Mouse (Mus musculus): ENCODE data around the gene Tex38. TPM values are rescaled to one million over a fixed set of nuclear protein-coding genes. Genes with fewer than 3 reads are reported as not detected.
A peak's percentile ranks its signal among the peaks of the same experiment; 100 is the strongest.

Tex38 gene
- total RNA-seq, 2 experiments from 2014 or later = 0.75 TPM; not detected in 1

- H3K27ac ChIP-seq = no peak overlapping the region
- no peak for DNase-seq (ENCODE audit: extremely low spot score in 1 of 2, low spot score in 2 of 2)
- intact Hi-C loops (cut with DNase I) = no loop called here
- no peak overlapping the region for H3K4me3 ChIP-seq
- no peak for TF ChIP-seq CTCF (IDR thresholded peaks at IDR 0.05)
These were observed 16.2 kb downstream of the Tex38 start for GRCm38 (mm10) chr4:115764581-115764980.

GRCm38 (mm10) chr4:115761206-115761605, 19.6 kb downstream of the Tex38 start:
- H3K4me3 ChIP-seq = no peak overlapping the region
- no peak overlapping the region for H3K27ac ChIP-seq
- DNase-seq (ENCODE audit: extremely low spot score in 1 of 2, low spot score in 2 of 2) = no peak
- no peak for TF ChIP-seq CTCF (IDR thresholded peaks at IDR 0.05)
- intact Hi-C loops (cut with DNase I) = no loop called here

- Histone ChIP-seq H3K27ac (no peak overlapping the region), H3K4me3 (no peak overlapping the region)
- DNase-seq (ENCODE audit: extremely low spot score in 1 of 2, low spot score in 2 of 2) = no peak
- TF ChIP-seq CTCF (IDR thresholded peaks at IDR 0.05) = no peak; the same call in 1 of the 2 replicates
- intact Hi-C loops (cut with DNase I) = no loop called here
These were observed 26.0 kb downstream of the Tex38 start for GRCm38 (mm10) chr4:115754851-115755250.

- no peak for TF ChIP-seq CTCF (IDR thresholded peaks at IDR 0.05)
- DNase-seq (ENCODE audit: extremely low spot score in 1 of 2, low spot score in 2 of 2) = no peak
- peak overlapping the region; percentile 45; the same call in 1 of the 2 replicates for H3K27ac ChIP-seq
- no peak overlapping the region for H3K4me3 ChIP-seq
- intact Hi-C loops (cut with DNase I) = no loop called here
These were observed 26.7 kb downstream of the Tex38 start for GRCm38 (mm10) chr4:115754101-115754500.

GRCm38 (mm10) chr4:115749336-115749735, 31.5 kb downstream of the Tex38 start:
- no peak for TF ChIP-seq CTCF (IDR thresholded peaks at IDR 0.05)
- intact Hi-C loops (cut with DNase I) = no loop called here
- Histone ChIP-seq H3K27ac (no peak overlapping the region), H3K4me3 (no peak overlapping the region)
- DNase-seq (ENCODE audit: extremely low spot score in 1 of 2, low spot score in 2 of 2) = no peak

- Histone ChIP-seq H3K4me3 (no peak overlapping the region), H3K27ac (no peak overlapping the region)
- TF ChIP-seq CTCF (IDR thresholded peaks at IDR 0.05) = no peak
- DNase-seq (ENCODE audit: extremely low spot score in 1 of 2, low spot score in 2 of 2) = no peak
- intact Hi-C loops (cut with DNase I) = no loop called here
These were observed 32.6 kb downstream of the Tex38 start for GRCm38 (mm10) chr4:115748181-115748580.

GRCm38 (mm10) chr4:115743096-115743495, 37.7 kb downstream of the Tex38 start:
- Histone ChIP-seq H3K27ac (no peak overlapping the region), H3K4me3 (no peak overlapping the region)
- no peak for TF ChIP-seq CTCF (IDR thresholded peaks at IDR 0.05)
- DNase-seq (ENCODE audit: extremely low spot score in 1 of 2, low spot score in 2 of 2) = no peak
- intact Hi-C loops (cut with DNase I) = no loop called here

- intact Hi-C loops (cut with DNase I) = no loop called here
- Histone ChIP-seq H3K27ac (no peak overlapping the region), H3K4me3 (no peak overlapping the region)
- TF ChIP-seq CTCF (IDR thresholded peaks at IDR 0.05) = peak; percentile 40
- no peak for DNase-seq (ENCODE audit: extremely low spot score in 1 of 2, low spot score in 2 of 2)
These were observed 38.2 kb downstream of the Tex38 start for GRCm38 (mm10) chr4:115742658-115743057.

- DNase-seq (ENCODE audit: extremely low spot score in 1 of 2, low spot score in 2 of 2) = no peak
- TF ChIP-seq CTCF (IDR thresholded peaks at IDR 0.05) = no peak
- H3K27ac ChIP-seq = no peak overlapping the region
- intact Hi-C loops (cut with DNase I) = loop anchor here (10.0 kb wide), 1 partner anchor 744 kb away; no protein-coding TSS in a partner anchor
- H3K4me3 ChIP-seq = peak overlapping the region; percentile 90
These were observed 42.3 kb downstream of the Tex38 start for GRCm38 (mm10) chr4:115738481-115738985.

- Histone ChIP-seq H3K4me3 (peak within 1 kb of the TSS; percentile 90), H3K27ac (peak within 1 kb of the TSS; percentile 87)
- intact Hi-C loops (cut with DNase I) = loop anchor here (10.0 kb wide), 1 partner anchor 743 kb away; no protein-coding TSS in a partner anchor
- DNase-seq (ENCODE audit: extremely low spot score in 1 of 2, low spot score in 2 of 2) = peak; percentile 97 to 98
- TF ChIP-seq CTCF (IDR thresholded peaks at IDR 0.05) = peak; percentile 53
These were observed 43.2 kb downstream of the Tex38 start, which contains the start of gene Efcab14 for GRCm38 (mm10) chr4:115737551-115738041. TSS of gene Efcab14 (plus strand) at chr4:115737744.

- no peak for TF ChIP-seq CTCF (IDR thresholded peaks at IDR 0.05)
- no peak overlapping the region for H3K27ac ChIP-seq
These were observed 46.0 kb downstream of the Tex38 start for GRCm38 (mm10) chr4:115734867-115735266.

GRCm38 (mm10) chr4:115733746-115734145, 47.1 kb downstream of the Tex38 start:
- no peak for TF ChIP-seq CTCF (IDR thresholded peaks at IDR 0.05)
- intact Hi-C loops (cut with DNase I) = loop anchor here (5.0 to 10.0 kb wide), 2 partner anchors 269 to 739 kb away; no protein-coding TSS in a partner anchor
- no peak for DNase-seq (ENCODE audit: extremely low spot score in 1 of 2, low spot score in 2 of 2)

More at GRCm38 (mm10) chr4:115734867-115735266, 46.0 kb downstream of the Tex38 start:
- no peak overlapping the region for H3K4me3 ChIP-seq
- DNase-seq (ENCODE audit: extremely low spot score in 1 of 2, low spot score in 2 of 2) = no peak
- intact Hi-C loops (cut with DNase I) = loop anchor here (5.0 to 10.0 kb wide), 2 partner anchors 267 to 740 kb away; no protein-coding TSS in a partner anchor

More at GRCm38 (mm10) chr4:115733746-115734145, 47.1 kb downstream of the Tex38 start:
- H3K27ac ChIP-seq = no peak overlapping the region
- no peak overlapping the region for H3K4me3 ChIP-seq

Measured in left cerebral cortex, adult 2 months (tissue).